Mouse (Mus musculus) forebrain, embryonic 10.5 days (tissue): ENCODE measurements around the gene 1700080E11Rik. TPM values are rescaled to one million over a fixed set of nuclear protein-coding genes. Genes with fewer than 3 reads are reported as not detected.

Experiments used
- polyA plus RNA-seq: library from polyadenylated mRNA; unstranded; fragments of >200 nt; fragmentation: Nextera tagmentation; extraction: Ambion mirVana; gene quantifications from 2 replicates; pipeline ENCODE4 v1.2.1, GENCODE M21; 2016

The 1700080E11Rik gene
- polyA plus RNA-seq, 1 experiment from 2014 or later: not detected

Other genes with a start within 250 kb of the 1700080E11Rik start
- gene Mrpl3, start 91.9 kb downstream of the 1700080E11Rik start, polyA plus RNA-seq: 114 and 122 TPM in 2 replicates
- gene Nudt16, start 13.3 kb downstream of the 1700080E11Rik start, polyA plus RNA-seq: 10.7 and 13.1 TPM in 2 replicates